Mouse (Mus musculus) macrophage (primary cell): ENCODE results near the gene Hddc3. TPM values are rescaled to one million over a fixed set of nuclear protein-coding genes. Genes with fewer than 3 reads are reported as not detected.

Experiments
- H3K27ac ChIP-seq: fragments of 350-480 bp; formaldehyde crosslinking; 2 replicates; pipeline ENCODE4 v1.9.0; 2021
- H3K36me3 ChIP-seq: fragments of 350-480 bp; formaldehyde crosslinking; 2 replicates; pipeline ENCODE4 v1.9.0; 2021; ENCODE audit errors: inconsistent target
- H3K4me3 ChIP-seq: fragments of 350-480 bp; formaldehyde crosslinking; 2 replicates; pipeline ENCODE4 v1.9.0; 2021; ENCODE audit errors: inconsistent target
- H3K79me2 ChIP-seq: fragments of 350-480 bp; formaldehyde crosslinking; 2 replicates; pipeline ENCODE4 v1.9.0; 2021; ENCODE audit errors: inconsistent target
- WGBS: methylation state at CpG from one replicate; pipeline ENCODE4 v1.1.7; 2026; ENCODE audit warnings: inconsistent platforms; ENCODE audit not compliant: missing documents; 5-methylcytosine and 5-hydroxymethylcytosine counted together
- polyA plus RNA-seq: library from polyadenylated mRNA; stranded (reverse); fragments of 250-400 nt; gene quantifications from 3 replicates; pipeline ENCODE4 v1.2.4, GENCODE M21; 2018; ENCODE audit warnings: inconsistent platforms
- total RNA-seq, 78 experiments: library from RNA; depleted of rRNA; stranded (reverse); fragments of 250-400 nt; gene quantifications; 1 replicate in 9 of 78; 2 replicates in 24 of 78; 3 replicates in 43 of 78; 4 replicates in 2 of 78; pipeline ENCODE4 v1.2.4; 2018; ENCODE audit warnings: inconsistent platforms in 56 of 78

Gene Hddc3
- total RNA-seq (2018; cell fraction: chromatin; rRNA removed): 10 to 100 TPM in 18 of 26 experiments, 1 to 10 TPM in 8; 5.5 to 39.3 (median 13.0) TPM
- 10 to 100 TPM in 2 of 26 experiments, 1 to 10 TPM in 24; 3.4 to 10.3 (median 6.3) TPM for total RNA-seq (2018; cell fraction: cytosol; rRNA removed)
- 10 to 100 TPM in 9 of 26 experiments, 1 to 10 TPM in 17; 2.0 to 26.1 (median 8.0) TPM for total RNA-seq (2018; cell fraction: nucleus; rRNA removed)
- polyA plus RNA-seq: 6.0 to 14.5 TPM (median 10.1 TPM) in 3 replicates

GRCm38 (mm10) chr7:80342858-80343257 is at the start of gene Hddc3:
TSS of gene Hddc3 (plus strand) at chr7:80343104.
- Histone ChIP-seq H3K27ac (peak within 1 kb of the TSS; percentile 27; the same call in 1 of the 2 replicates), H3K79me2 (no peaks in the 10 kb centered on the region), H3K4me3 (peak within 1 kb of the TSS; percentile 45), H3K36me3 (no peaks in the 10 kb centered on the region)
- under 1% methylated on average over 25 of the region's 25 CpGs for WGBS

DNA sequence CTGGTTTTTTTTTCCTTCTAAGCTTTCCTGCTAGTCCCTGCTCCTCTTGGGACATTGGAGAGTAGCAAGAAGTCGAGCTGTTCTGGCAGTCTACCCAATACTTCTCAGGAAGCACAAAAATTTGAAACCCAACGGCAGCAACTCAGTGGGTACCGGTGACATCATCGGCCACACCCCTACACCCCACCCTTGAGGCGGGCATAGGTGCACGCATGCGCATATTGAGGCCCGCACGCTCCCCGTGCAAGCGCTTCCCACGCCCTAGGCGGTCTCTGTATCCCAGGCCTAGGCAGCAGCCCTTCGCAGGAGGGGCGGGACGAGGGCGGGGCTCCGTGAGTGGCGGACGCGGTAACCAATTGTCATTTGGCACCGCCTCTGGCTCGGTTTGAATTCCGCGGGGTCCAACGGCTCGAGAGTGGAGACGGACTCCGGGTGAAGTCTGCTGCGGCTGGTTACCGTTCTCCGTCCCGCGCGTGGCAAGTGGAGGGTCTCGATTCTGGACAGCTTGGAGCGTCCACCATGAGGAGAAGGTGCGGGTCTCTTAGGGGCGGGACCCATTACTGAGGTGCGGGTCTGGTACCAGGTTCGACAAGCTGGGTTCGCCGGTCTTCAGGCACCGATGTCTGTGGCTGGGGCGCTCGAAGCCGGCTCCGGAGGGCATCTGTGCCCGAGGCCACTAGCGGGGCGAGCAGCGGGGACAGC is 48.7 kb upstream of the Hddc3 start, which contains the start of gene Prc1:
Gene Prc1, plus strand, starts transcription at position 389 of the 702 bp plus-strand sequence.
- Histone ChIP-seq H3K79me2 (peaks cover 42% of the 10 kb centered on the region), H3K36me3 (peaks cover 12% of the 10 kb centered on the region; the same call in 1 of the 2 replicates), H3K27ac (peak within 1 kb of the TSS; percentile 56), H3K4me3 (peak within 1 kb of the TSS; percentile 59)
- WGBS: under 1% methylated on average over 51 of the region's 52 CpGs

GRCm38 (mm10) chr7:80294764-80295648 is 47.9 kb upstream of the Hddc3 start:
- Histone ChIP-seq H3K4me3 (peak overlapping the region; percentile 59), H3K79me2 (peaks cover 50% of the 10 kb centered on the region), H3K27ac (peak overlapping the region; percentile 56), H3K36me3 (peaks cover 10% of the 10 kb centered on the region; the same call in 1 of the 2 replicates)
- WGBS: 14% methylated on average over 29 of the region's 37 CpGs

- H3K27ac ChIP-seq: no peak overlapping the region
- WGBS: 95% methylated on average over 5 of the region's 6 CpGs
- H3K79me2 ChIP-seq: peaks cover 63% of the 10 kb centered on the region
- no peak overlapping the region for H3K4me3 ChIP-seq
- H3K36me3 ChIP-seq: no peaks in the 10 kb centered on the region; the same call in 1 of the 2 replicates
Measured at GRCm38 (mm10) chr7:80296462-80296861, 46.4 kb upstream of the Hddc3 start.

GRCm38 (mm10) chr7:80297041-80297440 is 45.9 kb upstream of the Hddc3 start:
- Histone ChIP-seq H3K4me3 (no peak overlapping the region), H3K79me2 (peaks cover 68% of the 10 kb centered on the region), H3K27ac (no peak overlapping the region), H3K36me3 (no peaks in the 10 kb centered on the region)
- 79% methylated on average over 3 of the region's 3 CpGs for WGBS

GRCm38 (mm10) chr7:80298754-80299153 is 44.1 kb upstream of the Hddc3 start:
- H3K4me3 ChIP-seq: no peak overlapping the region
- H3K27ac ChIP-seq: no peak overlapping the region
- H3K36me3 ChIP-seq: no peaks in the 10 kb centered on the region
- 86% methylated on average over 4 of the region's 4 CpGs for WGBS
- H3K79me2 ChIP-seq: peaks cover 72% of the 10 kb centered on the region

GRCm38 (mm10) chr7:80299568-80299967 is 43.3 kb upstream of the Hddc3 start:
- no peak overlapping the region for H3K4me3 ChIP-seq
- peaks cover 72% of the 10 kb centered on the region for H3K79me2 ChIP-seq
- 54% methylated on average over 3 of the region's 3 CpGs for WGBS
- no peak overlapping the region for H3K27ac ChIP-seq
- no peaks in the 10 kb centered on the region for H3K36me3 ChIP-seq

- 100% methylated on average over 2 of the region's 2 CpGs for WGBS
- H3K36me3 ChIP-seq: no peaks in the 10 kb centered on the region
Measured at GRCm38 (mm10) chr7:80301522-80301921, 41.4 kb upstream of the Hddc3 start.

DNA sequence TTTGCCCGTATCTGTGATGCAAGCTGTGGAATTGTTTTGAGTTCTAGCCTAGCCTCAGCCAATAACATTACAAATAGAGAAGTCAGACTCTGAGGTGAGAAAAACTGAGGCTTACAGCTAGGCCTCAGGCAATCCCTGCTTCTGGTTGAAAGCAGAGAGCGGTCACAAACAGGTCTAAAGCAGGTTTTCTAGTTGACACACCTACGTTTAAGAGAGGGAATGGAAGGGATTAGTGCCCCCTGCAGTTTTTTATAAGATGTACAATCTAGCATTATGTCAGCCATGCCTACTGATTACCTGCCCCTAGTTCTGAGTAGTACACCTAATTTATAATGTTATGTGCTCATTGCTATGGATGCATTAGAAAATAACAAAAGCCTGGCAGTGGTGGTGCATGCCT is 35.1 kb upstream of the Hddc3 start:
- WGBS: 83% methylated on average over 3 of the region's 3 CpGs
- no peak overlapping the region for H3K27ac ChIP-seq
- no peaks in the 10 kb centered on the region for H3K36me3 ChIP-seq
- no peaks in the 10 kb centered on the region for H3K79me2 ChIP-seq
- no peak overlapping the region for H3K4me3 ChIP-seq

More at GRCm38 (mm10) chr7:80301522-80301921, 41.4 kb upstream of the Hddc3 start:
- Histone ChIP-seq H3K4me3 (no peak overlapping the region), H3K79me2 (peaks cover 57% of the 10 kb centered on the region), H3K27ac (no peak overlapping the region)

DNA sequence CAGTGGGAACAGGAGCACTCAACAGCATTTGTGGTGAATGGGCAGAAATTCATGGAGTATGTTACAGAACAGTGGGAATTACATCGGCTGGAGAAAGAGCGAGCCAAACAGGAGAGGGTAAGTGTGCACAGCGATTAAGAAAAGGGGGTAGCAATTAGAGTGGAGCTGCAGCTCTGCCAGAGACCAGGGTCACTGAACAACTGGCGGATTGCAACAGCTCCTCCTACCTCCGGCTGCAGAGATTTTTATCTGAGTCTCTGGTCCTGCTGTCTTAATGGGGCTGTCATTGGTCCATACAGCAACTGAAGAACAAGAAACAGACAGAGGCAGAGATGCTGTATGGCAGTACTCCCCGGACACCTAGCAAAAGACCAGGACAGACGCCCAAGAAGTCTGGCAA is 32.1 kb upstream of the Hddc3 start:
- 87% methylated on average over 7 of the region's 7 CpGs for WGBS
- no peak overlapping the region for H3K4me3 ChIP-seq
- peaks cover 4% of the 10 kb centered on the region; the same call in 1 of the 2 replicates for H3K36me3 ChIP-seq
- H3K27ac ChIP-seq: no peak overlapping the region
- H3K79me2 ChIP-seq: no peaks in the 10 kb centered on the region

- 83% methylated on average over 2 of the region's 2 CpGs for WGBS
- Histone ChIP-seq H3K27ac (no peak overlapping the region), H3K4me3 (no peak overlapping the region), H3K36me3 (peaks cover 8% of the 10 kb centered on the region; the same call in 1 of the 2 replicates), H3K79me2 (no peaks in the 10 kb centered on the region)
Measured at GRCm38 (mm10) chr7:80315733-80316132, 27.2 kb upstream of the Hddc3 start.

- 78% methylated on average over 1 of the region's 1 CpGs for WGBS
- Histone ChIP-seq H3K79me2 (no peaks in the 10 kb centered on the region), H3K4me3 (no peak overlapping the region), H3K36me3 (peaks cover 8% of the 10 kb centered on the region; the same call in 1 of the 2 replicates), H3K27ac (no peak overlapping the region)
Measured at GRCm38 (mm10) chr7:80317439-80318115, 25.3 kb upstream of the Hddc3 start.

- Histone ChIP-seq H3K27ac (no peak overlapping the region), H3K36me3 (peaks cover 8% of the 10 kb centered on the region; the same call in 1 of the 2 replicates), H3K79me2 (no peaks in the 10 kb centered on the region), H3K4me3 (no peak overlapping the region)
- WGBS: 100% methylated on average over 4 of the region's 4 CpGs
Measured at GRCm38 (mm10) chr7:80318670-80319069, 24.2 kb upstream of the Hddc3 start.
